Mouse (Mus musculus) ES-E14 (cell line): ENCODE measurements around the gene Actr3.

Experiments used
- HCFC1 ChIP-seq: IDR thresholded peaks from 2 replicates; pipeline ENCODE4 v1.6.1; 2012; ENCODE audit warnings: low read length, inconsistent platforms, borderline replicate concordance; ENCODE audit not compliant: insufficient read depth
- MAFK ChIP-seq: IDR thresholded peaks from 2 replicates; pipeline ENCODE4 v1.6.1; 2014; ENCODE audit warnings: mild to moderate bottlenecking, low read depth, low read length, inconsistent platforms; ENCODE audit not compliant: insufficient read depth
- ZC3H11A ChIP-seq: IDR thresholded peaks from 2 replicates; pipeline ENCODE4 v1.6.1; 2012; ENCODE audit warnings: low read depth, mild to moderate bottlenecking, inconsistent platforms, low read length, borderline replicate concordance

- TF ChIP-seq HCFC1 (no peak), MAFK (no peak), ZC3H11A (no peak)
Observed at GRCm38 (mm10) chr1:125466621-125467257, 31.2 kb upstream of the Actr3 start.
